Mouse (Mus musculus): ENCODE data around the gene Nat8l.

The Nat8l gene

GRCm38 (mm10) chr5:34004618-34005017 is 8.8 kb downstream of the Nat8l start:
- no peak for DNase-seq (ENCODE audit: low read depth)

- DNase-seq (ENCODE audit: low read depth) = no peak
Measured at GRCm38 (mm10) chr5:34006832-34007231, 11.0 kb downstream of the Nat8l start.

GRCm38 (mm10) chr5:34007392-34007941 is 11.7 kb downstream of the Nat8l start:
- DNase-seq (ENCODE audit: low read depth) = no peak

GRCm38 (mm10) chr5:34014652-34015051 is 18.9 kb downstream of the Nat8l start:
- DNase-seq (ENCODE audit: low read depth) = no peak

GRCm38 (mm10) chr5:34018968-34019367 is 23.2 kb downstream of the Nat8l start:
- DNase-seq (ENCODE audit: low read depth) = no peak

- DNase-seq (ENCODE audit: low read depth) = no peak
Measured at GRCm38 (mm10) chr5:34030101-34030500, 34.3 kb downstream of the Nat8l start.

GRCm38 (mm10) chr5:34031022-34031421 is 35.2 kb downstream of the Nat8l start:
- DNase-seq (ENCODE audit: low read depth) = no peak

GRCm38 (mm10) chr5:34032520-34032919 is 36.7 kb downstream of the Nat8l start:
- no peak for DNase-seq (ENCODE audit: low read depth)
